Mouse (Mus musculus): Measurements from ENCODE around the gene Tspyl3. TPM values are rescaled to one million over a fixed set of nuclear protein-coding genes. Genes with fewer than 3 reads are reported as not detected.
A peak's percentile ranks its signal among the peaks of the same experiment; 100 is the strongest.

Gene Tspyl3
- total and polyA plus RNA-seq, 2 experiments from 2014 or later: 30.1 to 42.4 TPM

- H3K4me2 ChIP-seq (ENCODE audit: low read depth, low read length): no peak overlapping the region
- no peak for TF ChIP-seq CTCF (IDR thresholded peaks at IDR 0.05; ENCODE audit: low read depth)
These were observed 34.8 kb upstream of the Tspyl3 start for GRCm38 (mm10) chr2:153259864-153260674.

GRCm38 (mm10) chr2:153259030-153259863, 34.0 kb upstream of the Tspyl3 start:
- H3K4me2 ChIP-seq (ENCODE audit: low read depth, low read length): no peak overlapping the region
- H3K36me3 ChIP-seq (ENCODE audit: insufficient read depth, low read length): peaks cover 7% of the 10 kb centered on the region; the same call in 1 of the 2 replicates
- 87% methylated on average over 12 of the region's 12 CpGs for WGBS
- no peaks in the 10 kb centered on the region for H3K4me1 ChIP-seq (ENCODE audit: insufficient read depth, low read length)
- ATAC-seq (no peak), DNase-seq (ENCODE audit: low spot score) (no peak)
- H3K4me3 ChIP-seq (ENCODE audit: low read length): no peak overlapping the region
- no peak overlapping the region for H3K9ac ChIP-seq (replicated peaks; ENCODE audit: low read length)
- no peak overlapping the region for H3K27ac ChIP-seq
- H3K27me3 ChIP-seq (ENCODE audit: insufficient read depth, low read length): no peaks in the 10 kb centered on the region
- no peaks in the 10 kb centered on the region for H3K9me3 ChIP-seq (ENCODE audit: low read length)
- TF ChIP-seq CTCF (IDR thresholded peaks at IDR 0.05; ENCODE audit: low read depth): no peak

More at GRCm38 (mm10) chr2:153259864-153260674, 34.8 kb upstream of the Tspyl3 start:
- no peak overlapping the region for H3K27ac ChIP-seq
- peaks cover 6% of the 10 kb centered on the region; the same call in 1 of the 2 replicates for H3K36me3 ChIP-seq (ENCODE audit: insufficient read depth, low read length)
- ATAC-seq (no peak), DNase-seq (ENCODE audit: low spot score) (no peak)
- 75% methylated on average over 3 of the region's 3 CpGs for WGBS
- no peaks in the 10 kb centered on the region for H3K4me1 ChIP-seq (ENCODE audit: insufficient read depth, low read length)
- H3K4me3 ChIP-seq (ENCODE audit: low read length): no peak overlapping the region
- no peaks in the 10 kb centered on the region for H3K9me3 ChIP-seq (ENCODE audit: low read length)
- H3K27me3 ChIP-seq (ENCODE audit: insufficient read depth, low read length): no peaks in the 10 kb centered on the region
- no peak overlapping the region for H3K9ac ChIP-seq (replicated peaks; ENCODE audit: low read length)

- H3K9ac ChIP-seq (replicated peaks; ENCODE audit: low read length): no peak overlapping the region
- peaks cover 7% of the 10 kb centered on the region; the same call in 1 of the 2 replicates for H3K36me3 ChIP-seq (ENCODE audit: insufficient read depth, low read length)
- whole genome bisulfite sequencing: 95% methylated on average over 2 of the region's 2 CpGs
- no peak for ATAC-seq
- no peak overlapping the region for H3K4me2 ChIP-seq (ENCODE audit: low read depth, low read length)
- no peaks in the 10 kb centered on the region for H3K4me1 ChIP-seq (ENCODE audit: insufficient read depth, low read length)
- no peaks in the 10 kb centered on the region for H3K9me3 ChIP-seq (ENCODE audit: low read length)
- no peak for DNase-seq (ENCODE audit: low spot score)
- no peak for TF ChIP-seq CTCF (IDR thresholded peaks at IDR 0.05; ENCODE audit: low read depth)
- no peaks in the 10 kb centered on the region for H3K27me3 ChIP-seq (ENCODE audit: insufficient read depth, low read length)
- H3K27ac ChIP-seq: no peak overlapping the region
- no peak overlapping the region for H3K4me3 ChIP-seq (ENCODE audit: low read length)
These were observed 31.4 kb upstream of the Tspyl3 start for GRCm38 (mm10) chr2:153256604-153257003.

GRCm38 (mm10) chr2:153249751-153250150, 24.5 kb upstream of the Tspyl3 start:
- Histone ChIP-seq H3K27ac (peak overlapping the region; percentile 20; the same call in 1 of the 2 replicates), H3K9ac (replicated peaks; ENCODE audit: low read length) (no peak overlapping the region), H3K27me3 (ENCODE audit: insufficient read depth, low read length) (no peaks in the 10 kb centered on the region), H3K4me3 (ENCODE audit: low read length) (no peak overlapping the region), H3K4me2 (ENCODE audit: low read depth, low read length) (no peak overlapping the region), H3K4me1 (ENCODE audit: insufficient read depth, low read length) (no peaks in the 10 kb centered on the region), H3K36me3 (ENCODE audit: insufficient read depth, low read length) (peaks cover 18% of the 10 kb centered on the region), H3K9me3 (ENCODE audit: low read length) (no peaks in the 10 kb centered on the region)
- WGBS: 90% methylated on average over 5 of the region's 5 CpGs
- DNase-seq (ENCODE audit: low spot score) (no peak), ATAC-seq (no peak)
- no peak for TF ChIP-seq CTCF (IDR thresholded peaks at IDR 0.05; ENCODE audit: low read depth)

- H3K27ac ChIP-seq: 0 out of 2 replicates have a peak overlapping the region, but pooled peaks have one; percentile 86
- peak overlapping the region; percentile 94 for H3K4me3 ChIP-seq (ENCODE audit: low read length)
These were observed 16.9 kb upstream of the Tspyl3 start for GRCm38 (mm10) chr2:153242156-153242555.

GRCm38 (mm10) chr2:153241250-153242014, 16.2 kb upstream of the Tspyl3 start, which contains the start of the genes Plagl2 and Pofut1:
TSS of gene Plagl2 (minus strand) at chr2:153241426.
TSS of gene Pofut1 (plus strand) at chr2:153241533.
- Histone ChIP-seq H3K27ac (peak within 1 kb of the TSS; percentile 86), H3K9me3 (ENCODE audit: low read length) (no peaks in the 10 kb centered on the region), H3K27me3 (ENCODE audit: insufficient read depth, low read length) (no peaks in the 10 kb centered on the region), H3K4me1 (ENCODE audit: insufficient read depth, low read length) (peaks cover 20% of the 10 kb centered on the region), H3K4me3 (ENCODE audit: low read length) (peak within 1 kb of the TSS; percentile 94), H3K9ac (replicated peaks; ENCODE audit: low read length) (peak within 1 kb of the TSS; percentile 95), H3K36me3 (ENCODE audit: insufficient read depth, low read length) (no peaks in the 10 kb centered on the region), H3K4me2 (ENCODE audit: low read depth, low read length) (peak within 1 kb of the TSS; percentile 94)
- DNase-seq (ENCODE audit: low spot score) (peak; percentile 96), ATAC-seq (peak; percentile 98)
- WGBS: under 1% methylated on average over 60 of the region's 72 CpGs
- TF ChIP-seq CTCF (IDR thresholded peaks at IDR 0.05; ENCODE audit: low read depth): no peak

More at GRCm38 (mm10) chr2:153242156-153242555, 16.9 kb upstream of the Tspyl3 start:
- no peak for TF ChIP-seq CTCF (IDR thresholded peaks at IDR 0.05; ENCODE audit: low read depth)
- DNase-seq (ENCODE audit: low spot score) (no peak), ATAC-seq (no peak)
- peaks cover 20% of the 10 kb centered on the region for H3K4me1 ChIP-seq (ENCODE audit: insufficient read depth, low read length)
- H3K4me2 ChIP-seq (ENCODE audit: low read depth, low read length): peak overlapping the region; percentile 94
- no peaks in the 10 kb centered on the region for H3K36me3 ChIP-seq (ENCODE audit: insufficient read depth, low read length)
- peak overlapping the region; percentile 95; the same call in 1 of the 2 replicates for H3K9ac ChIP-seq (replicated peaks; ENCODE audit: low read length)
- 66% methylated on average over 6 of the region's 6 CpGs for WGBS
- H3K9me3 ChIP-seq (ENCODE audit: low read length): no peaks in the 10 kb centered on the region
- H3K27me3 ChIP-seq (ENCODE audit: insufficient read depth, low read length): no peaks in the 10 kb centered on the region

Data from hindbrain, postnatal 0 days (tissue).